In the genomic region with DNA sequence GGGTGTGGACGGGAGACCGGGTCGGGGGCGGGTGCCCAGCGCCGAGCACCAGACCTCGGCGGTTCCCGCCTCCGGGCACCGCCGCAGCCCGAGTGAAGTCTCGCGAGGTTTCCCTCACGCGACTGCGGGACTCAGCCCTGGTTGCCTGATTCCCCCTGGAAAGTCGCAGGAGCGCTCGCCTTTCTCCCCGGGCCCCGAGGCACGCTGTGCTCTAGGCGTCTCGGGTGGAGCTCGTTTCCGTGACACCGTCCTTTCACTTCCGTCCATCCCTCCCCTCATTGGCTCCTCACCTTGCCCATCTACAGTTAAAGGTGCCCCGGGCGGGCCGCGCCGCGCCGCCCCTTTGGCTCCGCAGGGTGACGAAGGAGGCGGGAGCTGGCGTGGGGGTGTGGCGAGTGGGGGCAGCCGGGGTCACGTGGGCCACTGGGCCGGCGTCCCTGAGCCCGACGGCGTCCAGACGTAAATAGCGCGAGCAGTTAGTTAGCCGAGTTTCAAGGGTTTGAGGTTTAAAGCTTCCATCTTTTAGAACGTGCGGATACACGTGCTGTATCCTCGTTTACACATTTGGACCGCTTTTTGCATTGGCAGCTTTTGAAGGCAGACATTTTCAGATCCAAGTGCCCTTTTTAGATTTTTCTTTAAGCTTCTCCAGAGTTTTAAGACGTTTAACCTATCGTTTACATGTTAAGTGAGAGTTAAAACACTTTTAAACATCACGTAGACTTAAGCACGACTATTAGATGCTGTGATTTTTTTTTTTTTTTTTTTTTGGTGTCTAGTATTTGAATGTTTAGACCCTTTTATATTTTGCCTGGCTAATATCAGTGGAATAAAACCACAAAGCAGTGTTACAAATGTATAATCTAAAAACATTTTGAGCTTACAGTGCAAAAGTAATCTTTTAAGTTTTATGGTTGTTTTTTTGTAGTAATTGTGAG, we compare ENCODE assay signal across 7 mouse cellular contexts. TPM values are rescaled to one million over a fixed set of nuclear protein-coding genes. Genes with fewer than 3 reads are reported as not detected.
DNase-seq lines count a peak whose midpoint lies in the region; ATAC-seq and TF ChIP-seq lines count a peak whose summit lies in the region.

No protein-coding gene starts in this region.

- H3K27me3 ChIP-seq in embryonic facial prominence, embryonic 10.5 days (replicated peaks; ENCODE audit: low read depth, poor library complexity, severe bottlenecking), result no peaks in the 10 kb centered on the region
- H3K27me3 ChIP-seq in intestine, postnatal 0 days (replicated peaks; ENCODE audit: control insufficient read depth, insufficient read depth, low read length), result no peaks in the 10 kb centered on the region
- H3K27me3 ChIP-seq in midbrain, embryonic 12.5 days, result no peaks in the 10 kb centered on the region
- no peaks in the 10 kb centered on the region for H3K27me3 ChIP-seq in small intestine, adult 2 months (ENCODE audit: control insufficient read depth, insufficient read depth, low read length)

- peak overlapping the region; percentile 98 for H3K27ac ChIP-seq in embryonic facial prominence, embryonic 10.5 days (replicated peaks)
- peak overlapping the region; percentile 95 for H3K27ac ChIP-seq in intestine, postnatal 0 days (ENCODE audit: low read depth, low read length)
- H3K27ac ChIP-seq in midbrain, embryonic 12.5 days (replicated peaks), result peak overlapping the region; percentile 98
- peak overlapping the region; percentile 76 for H3K27ac ChIP-seq in small intestine, adult 2 months (ENCODE audit: insufficient read depth, low read depth, low read length)

- peak overlapping the region; percentile 85 for H3K4me3 ChIP-seq in embryonic facial prominence, embryonic 10.5 days
- peak overlapping the region; percentile 56 for H3K4me3 ChIP-seq in intestine, postnatal 0 days (ENCODE audit: low read depth, low read length)
- peak overlapping the region; percentile 71 for H3K4me3 ChIP-seq in midbrain, embryonic 12.5 days
- peak overlapping the region; percentile 77 for H3K4me3 ChIP-seq in small intestine, adult 2 months (ENCODE audit: low read depth, low read length)

- H3K9ac ChIP-seq in intestine, postnatal 0 days (ENCODE audit: low read depth, low read length), result peak overlapping the region; percentile 76
- peak overlapping the region; percentile 83 for H3K9ac ChIP-seq in midbrain, embryonic 12.5 days (replicated peaks)

- H3K4me2 ChIP-seq in intestine, postnatal 0 days (replicated peaks; ENCODE audit: low read depth), result peak overlapping the region; percentile 59
- peak overlapping the region; percentile 66 for H3K4me2 ChIP-seq in midbrain, embryonic 12.5 days (replicated peaks)

- H3K4me1 ChIP-seq in embryonic facial prominence, embryonic 10.5 days, result peaks cover 24% of the 10 kb centered on the region
- H3K4me1 ChIP-seq in intestine, postnatal 0 days (replicated peaks; ENCODE audit: control insufficient read depth, insufficient read depth, low read length), result peaks cover 6% of the 10 kb centered on the region; the same call in 1 of the 2 replicates
- peaks cover 24% of the 10 kb centered on the region for H3K4me1 ChIP-seq in midbrain, embryonic 12.5 days
- H3K4me1 ChIP-seq in small intestine, adult 2 months (ENCODE audit: control insufficient read depth, insufficient read depth, insufficient read length, low read length), result peaks cover 3% of the 10 kb centered on the region; the same call in 1 of the 2 replicates

- peak; percentile 19; the same call in 1 of the 2 replicates for TF ChIP-seq POLR2A in small intestine, adult 2 months (IDR thresholded peaks at IDR 0.05; ENCODE audit: low read depth, low read length)

- TF ChIP-seq CTCF in intestine, postnatal 0 days (IDR thresholded peaks at IDR 0.05; ENCODE audit: low read depth), result no peak
- TF ChIP-seq CTCF in small intestine, adult 2 months (IDR thresholded peaks at IDR 0.05; ENCODE audit: extremely low read depth, insufficient read length, insufficient replicate concordance, low read depth, low read length), result no peak

- peaks cover 27% of the 10 kb centered on the region for H3K36me3 ChIP-seq in embryonic facial prominence, embryonic 10.5 days (replicated peaks)
- H3K36me3 ChIP-seq in intestine, postnatal 0 days (ENCODE audit: control insufficient read depth, insufficient read depth), result peaks cover 4% of the 10 kb centered on the region; the same call in 1 of the 2 replicates
- H3K36me3 ChIP-seq in midbrain, embryonic 12.5 days, result peaks cover 13% of the 10 kb centered on the region
- H3K36me3 ChIP-seq in small intestine, adult 2 months (ENCODE audit: control insufficient read depth, insufficient read depth, low read length), result peaks cover 11% of the 10 kb centered on the region

- peak; percentile 97 for ATAC-seq in intestine, postnatal 0 days
- peak; percentile 98 for ATAC-seq in midbrain, embryonic 12.5 days (ENCODE audit: low FRiP score, low read depth)

- no peaks in the 10 kb centered on the region for H3K9me3 ChIP-seq in embryonic facial prominence, embryonic 10.5 days
- no peaks in the 10 kb centered on the region for H3K9me3 ChIP-seq in intestine, postnatal 0 days (ENCODE audit: control insufficient read depth)
- no peaks in the 10 kb centered on the region for H3K9me3 ChIP-seq in midbrain, embryonic 12.5 days

- WGBS in embryonic facial prominence, embryonic 10.5 days, result under 1% methylated on average over 62 of the region's 62 CpGs
- under 1% methylated on average over 62 of the region's 62 CpGs for WGBS in intestine, postnatal 0 days
- under 1% methylated on average over 57 of the region's 62 CpGs for WGBS in midbrain, embryonic 12.5 days
- under 1% methylated on average over 62 of the region's 62 CpGs for WGBS in small intestine, adult 2 months

- intact Hi-C loops in left cerebral cortex, postnatal 4 days (cut with DNase I), result loop anchor here (5.0 to 10.0 kb wide), 2 partner anchors 1741 to 1874 kb away; no protein-coding TSS in a partner anchor

- peak; percentile 99 for DNase-seq in adrenal gland, postnatal 10 days
- peak; percentile 98 for DNase-seq in embryonic facial prominence, embryonic 10.5 days (ENCODE audit: low spot score)
- peak; percentile 66 for DNase-seq in gonadal fat pad, adult 2 months (ENCODE audit: low read depth)
- peak; percentile 98 for DNase-seq in left cerebral cortex, postnatal 4 days

RNA-seq across cellular contexts. Expression of a gene that starts 0.8 kb away (rescaled TPM):
- 100 to 1,000 TPM; 120 to 138 TPM for total RNA-seq in adrenal gland, postnatal 10 days (2021)
- polyA plus RNA-seq in embryonic facial prominence, embryonic 10.5 days (2016; fragmentation: Nextera tagmentation; extraction: Ambion mirVana), result 206 and 249 TPM in 2 replicates
- 9.4 and 16.4 TPM in 2 replicates for polyA plus RNA-seq in gonadal fat pad, adult 2 months (2012; rRNA removed)
- 130 and 136 TPM in 2 replicates for polyA plus RNA-seq in intestine, postnatal 0 days (2015; fragmentation: Nextera tagmentation; extraction: Ambion mirVana)
- 100 to 1,000 TPM; 260 to 298 TPM for total RNA-seq in left cerebral cortex, postnatal 4 days (2021)
- polyA plus RNA-seq in midbrain, embryonic 12.5 days (2016; fragmentation: Nextera tagmentation; extraction: Ambion mirVana), result 236 and 245 TPM in 2 replicates
- polyA plus RNA-seq in small intestine, adult 2 months (2012; rRNA removed), result 0.30 and 0.68 TPM in 2 replicates

Comparison
In these comparisons a context has a peak if more than half of its experiments do, and no peak if none do; other contexts are left out.
1. Peak in every context shown above with its lines: DNase-seq, ATAC-seq, H3K4me3 ChIP-seq and H3K27ac ChIP-seq.